Mouse (Mus musculus) large intestine, adult 2 months (tissue): Measurements from ENCODE around the gene Ing2. TPM values are rescaled to one million over a fixed set of nuclear protein-coding genes. Genes with fewer than 3 reads are reported as not detected.

ENCODE experiments used
- DNase-seq: peaks from one replicate; pipeline ENCODE4 v3.0.0-alpha.2; 2012; ENCODE audit warnings: low read depth, low spot score
- WGBS: fragments of 180-500 bp; shearing (Covaris S2); methylation state at CpG from one replicate; pipeline ENCODE4 v1.1.7; 2018; 5-methylcytosine and 5-hydroxymethylcytosine counted together
- polyA plus RNA-seq: library from polyadenylated mRNA; depleted of rRNA; stranded (reverse); fragments of >200 nt; gene quantifications from 2 replicates; pipeline ENCODE4 v1.2.3, GENCODE M21; 2012

Ing2 gene
- polyA plus RNA-seq, 1 experiment: 2.4 TPM

GRCm38 (mm10) chr8:47676631-47677030 lies 1.3 kb upstream of the Ing2 start:
- 48% methylated on average over 2 of the region's 2 CpGs for WGBS
- DNase-seq: no peak

GRCm38 (mm10) chr8:47676224-47676623 lies 868 bp upstream of the Ing2 start:
- DNase-seq: no peak
- 1% methylated on average over 15 of the region's 15 CpGs for WGBS

GRCm38 (mm10) chr8:47675786-47676185 lies 430 bp upstream of the Ing2 start:
- no peak for DNase-seq
- whole genome bisulfite sequencing: 0% methylated on average over 20 of the region's 20 CpGs

- WGBS: under 1% methylated on average over 50 of the region's 59 CpGs
Observed at GRCm38 (mm10) chr8:47674140-47674776, 1.1 kb downstream of the Ing2 start.

DNA sequence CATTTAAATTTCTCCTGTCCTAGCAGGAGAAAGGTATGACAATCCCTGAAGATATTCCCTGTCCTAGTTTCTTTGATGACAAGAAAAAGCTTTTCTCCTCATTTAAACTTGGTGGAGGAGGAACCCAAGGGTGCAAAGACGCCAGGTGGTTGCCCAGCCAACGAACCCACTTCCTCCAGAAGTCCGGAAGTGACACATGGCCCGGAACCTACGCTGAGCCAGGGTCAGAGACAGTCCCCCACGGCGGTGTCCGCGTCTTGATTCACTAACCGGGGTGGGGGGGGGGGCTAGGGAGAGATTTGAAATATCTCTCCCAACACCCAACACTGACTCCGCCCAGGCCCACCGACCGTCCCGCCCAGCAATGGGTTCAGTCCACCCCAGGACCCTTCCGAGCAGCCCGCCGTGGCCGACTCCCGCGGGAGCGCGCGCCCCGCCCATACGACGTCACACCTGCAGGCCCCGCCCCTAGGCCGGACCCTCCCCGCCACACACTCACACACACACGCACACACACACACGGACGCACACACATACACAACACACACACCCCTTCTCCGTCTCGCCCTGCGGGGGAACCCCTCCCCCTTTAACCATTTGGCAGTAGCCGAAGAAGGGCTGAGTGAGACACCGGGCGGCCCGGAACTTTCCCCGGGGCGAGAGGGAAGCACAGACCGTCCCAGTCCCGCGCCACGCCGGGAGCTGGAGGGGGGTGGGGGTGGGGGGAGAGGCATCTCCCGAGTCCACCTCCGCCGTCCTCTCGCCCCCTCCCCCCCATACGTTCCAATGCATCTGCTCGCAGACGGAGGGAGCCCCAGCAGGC lies 1.8 kb downstream of the Ing2 start:
- under 1% methylated on average over 52 of the region's 53 CpGs for WGBS
- peak; percentile 57 for DNase-seq

More at GRCm38 (mm10) chr8:47674140-47674776, 1.1 kb downstream of the Ing2 start:
- DNase-seq: no peak

DNA sequence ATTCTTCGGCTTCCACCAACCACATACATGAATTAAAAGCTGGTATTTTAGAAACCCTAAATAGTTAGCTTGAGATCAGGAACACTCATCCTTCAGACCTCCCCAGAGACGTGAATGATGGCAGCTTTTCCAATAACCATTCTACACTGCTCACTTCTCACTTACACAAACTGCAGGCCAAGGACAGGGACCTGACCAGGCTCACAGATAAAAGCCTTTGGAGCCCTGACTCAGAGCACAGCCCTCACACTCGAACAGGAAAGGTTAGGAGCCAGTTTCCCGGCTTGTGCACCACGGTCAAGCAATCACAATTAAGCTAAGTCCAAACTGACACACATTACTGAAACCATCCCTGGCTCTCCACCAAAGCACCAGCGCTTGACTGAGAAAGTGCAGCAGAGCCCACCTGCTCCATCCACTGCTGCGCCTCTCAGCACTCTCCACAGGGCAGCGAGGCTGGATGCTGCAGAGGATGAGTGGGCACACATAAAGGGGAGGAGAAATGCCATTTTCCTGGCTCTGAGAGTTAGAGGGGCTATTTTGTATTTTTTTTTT lies 11.0 kb downstream of the Ing2 start:
- 87% methylated on average over 8 of the region's 8 CpGs for WGBS
- DNase-seq: no peak

DNA sequence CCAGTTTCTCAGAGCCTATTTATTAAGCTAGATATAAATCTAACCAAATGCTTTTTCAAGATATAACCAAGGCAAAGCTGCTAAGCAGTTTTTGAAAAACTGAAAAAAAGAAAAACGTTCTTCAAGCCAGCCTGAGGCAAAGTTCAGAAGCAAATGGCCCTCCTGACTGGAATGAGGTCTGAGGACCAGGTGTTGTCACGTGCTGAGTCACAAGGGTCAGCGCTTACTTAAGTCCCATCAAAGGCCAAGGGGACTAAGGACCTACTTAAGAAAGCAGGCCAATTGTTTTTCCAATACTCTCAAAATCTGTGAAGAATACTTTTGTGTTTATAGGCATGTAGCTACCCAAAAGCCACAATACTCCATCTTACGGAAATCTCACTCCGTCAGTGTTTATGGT lies 12.2 kb downstream of the Ing2 start:
- WGBS: 79% methylated on average over 5 of the region's 5 CpGs
- DNase-seq: no peak

DNA sequence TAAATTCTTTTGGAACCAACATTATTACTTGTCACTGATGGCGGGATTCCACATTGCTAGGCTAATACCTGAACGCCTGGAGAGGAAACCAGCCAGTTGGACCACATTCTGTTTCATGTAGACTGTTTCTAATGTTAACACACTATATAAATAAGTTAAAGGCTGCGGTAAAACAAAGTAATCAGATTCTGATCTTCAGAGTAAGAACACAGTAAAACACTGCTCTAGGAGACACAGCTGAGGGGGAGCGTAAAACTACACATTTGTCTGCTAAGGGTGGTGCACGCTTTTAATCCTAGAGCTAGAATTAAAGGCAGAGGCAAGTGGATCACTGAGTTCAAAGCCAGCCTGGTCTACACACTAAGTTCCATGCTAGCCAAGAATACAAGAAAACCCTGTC lies 12.6 kb downstream of the Ing2 start:
- WGBS: 84% methylated on average over 5 of the region's 5 CpGs
- no peak for DNase-seq

DNA sequence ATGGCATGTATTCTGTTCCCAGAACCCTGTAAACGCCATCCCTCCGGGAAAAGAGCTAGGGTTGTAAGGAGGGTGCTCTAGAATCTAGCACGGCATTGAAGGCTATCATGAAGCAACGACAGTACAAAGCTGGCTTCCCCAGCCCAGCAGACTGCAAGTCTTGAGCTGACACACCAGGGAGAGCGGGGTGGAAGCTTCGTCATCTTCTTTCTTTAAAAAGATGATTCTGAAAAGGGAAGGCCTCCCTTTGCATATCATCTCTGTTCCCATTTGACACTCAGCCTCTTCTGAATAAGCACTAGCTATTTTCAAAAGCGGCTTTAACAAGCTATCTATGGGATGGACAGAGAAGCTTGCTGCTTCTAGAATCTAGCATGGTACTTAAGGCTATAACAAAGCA lies 15.0 kb downstream of the Ing2 start:
- DNase-seq: no peak
- WGBS: 94% methylated on average over 7 of the region's 7 CpGs

DNA sequence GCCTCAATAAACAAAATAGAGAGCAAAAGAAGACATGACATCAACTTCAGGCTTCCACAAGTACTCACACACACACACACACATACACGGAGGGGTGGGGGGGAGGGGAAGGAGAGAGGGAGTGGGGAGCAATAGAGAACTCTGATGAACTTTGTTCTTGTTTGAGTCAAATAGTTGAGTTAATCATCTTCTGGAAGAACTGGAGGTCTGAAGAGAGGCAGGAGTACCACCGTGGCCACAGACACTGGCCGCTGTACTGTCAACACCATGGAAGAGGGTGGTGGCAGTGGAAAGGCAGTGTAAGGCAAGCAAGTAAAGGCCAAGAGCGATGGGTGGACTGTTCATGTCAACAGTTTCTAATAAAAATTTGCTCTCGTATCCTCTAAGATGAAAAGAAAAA lies 15.9 kb downstream of the Ing2 start:
- 76% methylated on average over 5 of the region's 5 CpGs for WGBS

DNA sequence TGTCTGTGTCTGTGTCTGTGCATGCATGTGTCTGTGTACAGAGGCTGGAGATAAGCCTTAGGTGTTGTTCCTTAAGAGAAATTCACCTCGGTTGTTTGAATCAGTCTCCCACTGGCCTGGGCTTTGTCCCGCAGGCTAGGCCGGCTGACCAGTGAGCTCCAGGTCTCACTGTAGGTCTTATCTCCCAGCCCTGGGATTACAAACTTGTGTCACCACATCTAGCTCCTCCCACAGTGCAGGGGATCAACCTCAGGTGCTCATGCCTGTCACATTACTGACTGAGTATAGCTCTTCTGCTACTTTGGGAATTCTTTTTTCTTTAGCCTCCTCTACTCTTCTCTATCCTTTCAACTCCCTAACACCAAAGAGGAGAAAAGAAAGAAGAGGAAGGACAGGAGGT lies 20.9 kb downstream of the Ing2 start:
- 46% methylated on average over 3 of the region's 3 CpGs for WGBS
- no peak for DNase-seq

More for the DNA sequence above, 15.9 kb downstream of the Ing2 start:
- DNase-seq: no peak

- WGBS: 75% methylated on average over 3 of the region's 3 CpGs
Observed at GRCm38 (mm10) chr8:47652737-47653076, 22.6 kb downstream of the Ing2 start.

GRCm38 (mm10) chr8:47651913-47652736 lies 23.2 kb downstream of the Ing2 start:
- 46% methylated on average over 13 of the region's 13 CpGs for WGBS
- no peak for DNase-seq

More at GRCm38 (mm10) chr8:47652737-47653076, 22.6 kb downstream of the Ing2 start:
- no peak for DNase-seq

DNA sequence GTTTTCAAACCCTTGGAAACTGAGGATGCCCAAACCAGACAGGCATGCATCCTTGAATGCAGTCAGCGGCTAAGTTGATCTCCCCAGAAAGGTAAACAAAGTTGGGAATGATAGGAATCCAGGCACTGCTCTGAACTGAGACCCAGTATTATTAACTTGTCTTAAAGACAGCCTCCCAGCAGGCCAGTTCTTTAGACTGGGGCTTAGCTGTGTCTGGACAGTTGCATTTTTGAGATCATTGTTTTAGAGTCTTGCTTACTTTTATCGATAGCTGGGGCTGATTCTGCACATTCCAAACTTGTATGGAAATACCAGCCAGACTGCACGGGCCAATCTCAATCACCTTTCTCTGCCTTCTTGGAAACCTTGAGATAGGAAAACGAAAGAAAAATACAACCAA lies 24.5 kb downstream of the Ing2 start:
- DNase-seq: no peak
- WGBS: 44% methylated on average over 4 of the region's 4 CpGs

GRCm38 (mm10) chr8:47649551-47649950 lies 25.8 kb downstream of the Ing2 start:
- 82% methylated on average over 9 of the region's 9 CpGs for WGBS
- DNase-seq: no peak

DNA sequence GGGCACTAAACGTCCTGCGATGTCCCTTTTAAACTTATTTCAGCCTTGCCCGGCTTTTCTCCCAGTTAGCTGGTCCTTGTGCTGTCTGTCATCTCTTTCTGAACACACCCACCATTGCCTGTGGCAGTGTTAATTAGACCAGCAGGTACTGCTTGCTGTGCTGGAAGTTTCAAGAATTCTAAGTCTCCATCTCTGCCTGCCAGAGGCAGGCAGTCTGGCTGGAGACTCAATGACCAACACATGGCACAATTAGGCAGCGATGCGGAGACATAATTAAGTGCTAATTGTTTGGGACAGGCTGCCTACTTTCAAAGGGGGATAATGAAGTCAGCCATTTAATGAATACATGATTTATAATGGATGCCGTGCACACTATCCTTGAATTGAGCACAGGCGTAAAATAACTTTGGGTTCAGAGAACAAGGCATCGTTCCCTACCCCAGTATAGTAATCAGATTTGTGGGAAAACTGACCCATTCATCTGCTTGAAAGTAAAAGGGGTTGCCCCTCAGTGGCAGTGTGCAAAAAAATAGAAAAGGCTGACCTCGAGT lies 32.8 kb downstream of the Ing2 start:
- no peak for DNase-seq
- WGBS: 89% methylated on average over 9 of the region's 9 CpGs

GRCm38 (mm10) chr8:47637152-47637551 lies 38.2 kb downstream of the Ing2 start:
- WGBS: 43% methylated on average over 4 of the region's 4 CpGs
- DNase-seq: no peak

GRCm38 (mm10) chr8:47636032-47636431 lies 39.3 kb downstream of the Ing2 start:
- no peak for DNase-seq
- WGBS: 69% methylated on average over 3 of the region's 3 CpGs

- WGBS: 41% methylated on average over 10 of the region's 10 CpGs
- DNase-seq: no peak
Observed at GRCm38 (mm10) chr8:47634791-47635341, 40.5 kb downstream of the Ing2 start.

- DNase-seq: no peak
- WGBS: 85% methylated on average over 1 of the region's 1 CpGs
Observed at GRCm38 (mm10) chr8:47621144-47621543, 54.2 kb downstream of the Ing2 start.
